Mouse (Mus musculus) hindbrain, embryonic 11.5 days (tissue): ENCODE results near the gene Pcyt1b. TPM values are rescaled to one million over a fixed set of nuclear protein-coding genes. Genes with fewer than 3 reads are reported as not detected.

ENCODE experiments used
- ATAC-seq: fragments of 200-750 bp; cut with Nextera tagmentation; 2 replicates; pipeline ENCODE4 v1.8.0; 2017; ENCODE audit warnings: mild to moderate bottlenecking, moderate TSS enrichment, moderate library complexity; ENCODE audit not compliant: low FRiP score
- DNase-seq: peaks from one replicate; pipeline ENCODE4 v3.0.0-alpha.2; 2015; ENCODE audit warnings: low spot score
- H3K27ac ChIP-seq: fragments of 300-500 bp; sonication (generic); 2 replicates; pipeline ENCODE4 v1.5.1; 2014; ENCODE audit warnings: mild to moderate bottlenecking, low read depth, low read length
- H3K27me3 ChIP-seq: fragments of 300-500 bp; sonication (generic); 2 replicates; pipeline ENCODE4 v1.6.1; 2014; ENCODE audit warnings: mild to moderate bottlenecking, low read length, moderate library complexity, mixed read lengths; ENCODE audit not compliant: control insufficient read depth, insufficient read depth
- H3K36me3 ChIP-seq: fragments of 300-500 bp; sonication (generic); 2 replicates; pipeline ENCODE4 v1.6.1; 2014; ENCODE audit warnings: mild to moderate bottlenecking, low read length, moderate library complexity, mixed read lengths; ENCODE audit not compliant: control insufficient read depth, insufficient read depth
- H3K4me1 ChIP-seq: fragments of 300-500 bp; sonication (generic); replicated peaks from 2 replicates; pipeline ENCODE4 v1.6.1; 2014; ENCODE audit warnings: low read length, mixed read lengths; ENCODE audit not compliant: control insufficient read depth, insufficient read depth
- H3K4me2 ChIP-seq: fragments of 300-500 bp; sonication (generic); replicated peaks from 2 replicates; pipeline ENCODE4 v1.6.1; 2014; ENCODE audit warnings: mild to moderate bottlenecking, low read depth, low read length
- H3K4me3 ChIP-seq: fragments of 300-500 bp; sonication (generic); 2 replicates; pipeline ENCODE4 v1.5.1; 2014; ENCODE audit warnings: low read depth, low read length
- H3K9ac ChIP-seq: fragments of 300-500 bp; sonication (generic); 2 replicates; pipeline ENCODE4 v1.6.1; 2014; ENCODE audit warnings: low read depth, low read length
- H3K9me3 ChIP-seq: fragments of 300-500 bp; sonication (generic); 2 replicates; pipeline ENCODE4 v1.6.1; 2016; ENCODE audit warnings: low read length; ENCODE audit not compliant: control insufficient read depth
- WGBS: fragments of 180-500 bp; shearing (Covaris S2); extraction: QIAGEN DNeasy Blood & Tissue Kit; methylation state at CpG from one replicate; pipeline ENCODE4 v1.1.7; 2014; 5-methylcytosine and 5-hydroxymethylcytosine counted together
- polyA plus RNA-seq: library from polyadenylated mRNA; unstranded; fragments of >200 nt; fragmentation: Nextera tagmentation; extraction: Ambion mirVana; gene quantifications from 2 replicates; pipeline ENCODE4 v1.2.1, GENCODE M21; 2014

Gene Pcyt1b
- polyA plus RNA-seq, 1 experiment from 2014 or later = 11.2 TPM

GRCm38 (mm10) chrX:93700528-93701225 is 46.0 kb downstream of the Pcyt1b start:
- Histone ChIP-seq H3K27ac (no peak overlapping the region), H3K9me3 (no peaks in the 10 kb centered on the region), H3K36me3 (no peaks in the 10 kb centered on the region), H3K4me2 (no peak overlapping the region), H3K4me1 (no peaks in the 10 kb centered on the region), H3K9ac (no peak overlapping the region), H3K4me3 (no peak overlapping the region), H3K27me3 (no peaks in the 10 kb centered on the region)
- no peak for ATAC-seq
- DNase-seq = peak; percentile 4
- WGBS = 60% methylated on average over 8 of the region's 8 CpGs

DNA sequence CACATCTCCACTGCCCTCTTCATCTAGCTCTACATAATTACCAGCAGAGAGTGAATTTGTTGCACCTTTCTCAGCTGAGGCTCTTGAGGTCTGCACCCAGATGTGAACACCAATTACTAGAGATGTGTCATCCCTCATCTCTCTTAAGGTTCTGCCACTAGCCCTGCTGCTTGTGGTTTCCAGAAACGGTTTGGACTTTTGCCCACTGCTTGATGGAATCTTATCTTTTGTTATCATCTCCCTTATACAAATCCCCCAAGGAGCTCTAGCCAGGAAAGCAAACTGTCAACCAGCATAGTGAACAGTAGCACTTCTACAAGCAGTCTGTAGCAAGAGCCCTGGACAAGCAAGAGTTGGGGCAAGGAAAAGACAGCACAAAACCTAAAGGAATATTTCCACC is 57.9 kb downstream of the Pcyt1b start:
- H3K27ac ChIP-seq = no peak overlapping the region
- H3K9me3 ChIP-seq = no peaks in the 10 kb centered on the region
- H3K9ac ChIP-seq = no peak overlapping the region
- DNase-seq (no peak), ATAC-seq (no peak)
- no peak overlapping the region for H3K4me2 ChIP-seq
- H3K27me3 ChIP-seq = no peaks in the 10 kb centered on the region
- WGBS = 88% methylated on average over 1 of the region's 1 CpGs
- no peak overlapping the region for H3K4me3 ChIP-seq
- H3K36me3 ChIP-seq = no peaks in the 10 kb centered on the region
- no peaks in the 10 kb centered on the region for H3K4me1 ChIP-seq

DNA sequence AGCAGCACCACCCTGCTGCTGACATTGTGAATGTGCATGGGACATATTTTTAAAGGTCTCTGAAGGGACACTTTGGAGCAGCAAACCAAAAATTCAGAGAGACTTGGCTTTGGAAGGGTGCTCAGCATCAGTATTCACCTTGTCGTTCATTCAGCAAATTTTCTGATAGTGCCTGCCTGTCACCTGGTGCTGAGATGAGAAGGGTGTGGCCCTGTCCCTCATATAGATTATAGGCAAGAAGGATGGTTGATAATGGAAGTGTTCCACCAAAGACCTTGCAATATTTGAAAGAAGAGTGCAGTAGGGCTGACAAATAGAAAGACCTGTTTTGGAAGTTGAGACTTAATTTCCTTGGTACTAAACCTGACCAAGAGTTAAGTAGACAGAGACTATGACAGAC is 74.9 kb downstream of the Pcyt1b start:
- Histone ChIP-seq H3K36me3 (no peaks in the 10 kb centered on the region), H3K27me3 (no peaks in the 10 kb centered on the region), H3K4me3 (no peak overlapping the region), H3K4me2 (no peak overlapping the region), H3K27ac (no peak overlapping the region), H3K9ac (no peak overlapping the region), H3K4me1 (no peaks in the 10 kb centered on the region), H3K9me3 (no peaks in the 10 kb centered on the region)
- 86% methylated on average over 1 of the region's 1 CpGs for WGBS
- no peak for DNase-seq
- no peak for ATAC-seq

GRCm38 (mm10) chrX:93730854-93731253 is 76.2 kb downstream of the Pcyt1b start:
- Histone ChIP-seq H3K9ac (no peak overlapping the region), H3K9me3 (no peaks in the 10 kb centered on the region), H3K4me2 (no peak overlapping the region), H3K36me3 (no peaks in the 10 kb centered on the region), H3K27ac (no peak overlapping the region), H3K4me3 (no peak overlapping the region), H3K4me1 (no peaks in the 10 kb centered on the region), H3K27me3 (no peaks in the 10 kb centered on the region)
- no peak for DNase-seq
- no peak for ATAC-seq
- WGBS = 71% methylated on average over 8 of the region's 8 CpGs

GRCm38 (mm10) chrX:93732407-93732806 is 77.7 kb downstream of the Pcyt1b start:
- H3K36me3 ChIP-seq = no peaks in the 10 kb centered on the region
- H3K27me3 ChIP-seq = no peaks in the 10 kb centered on the region
- H3K9me3 ChIP-seq = no peaks in the 10 kb centered on the region
- no peak overlapping the region for H3K4me3 ChIP-seq
- ATAC-seq (no peak), DNase-seq (no peak)
- no peak overlapping the region for H3K4me2 ChIP-seq
- H3K9ac ChIP-seq = no peak overlapping the region
- no peak overlapping the region for H3K27ac ChIP-seq
- H3K4me1 ChIP-seq = no peaks in the 10 kb centered on the region

- Histone ChIP-seq H3K4me1 (no peaks in the 10 kb centered on the region), H3K4me3 (no peak overlapping the region), H3K9ac (no peak overlapping the region), H3K36me3 (no peaks in the 10 kb centered on the region), H3K9me3 (no peaks in the 10 kb centered on the region), H3K27me3 (no peaks in the 10 kb centered on the region), H3K27ac (no peak overlapping the region), H3K4me2 (no peak overlapping the region)
- ATAC-seq (no peak), DNase-seq (no peak)
- WGBS = 80% methylated on average over 6 of the region's 6 CpGs
Measured at GRCm38 (mm10) chrX:93732975-93733748, 78.5 kb downstream of the Pcyt1b start.

DNA sequence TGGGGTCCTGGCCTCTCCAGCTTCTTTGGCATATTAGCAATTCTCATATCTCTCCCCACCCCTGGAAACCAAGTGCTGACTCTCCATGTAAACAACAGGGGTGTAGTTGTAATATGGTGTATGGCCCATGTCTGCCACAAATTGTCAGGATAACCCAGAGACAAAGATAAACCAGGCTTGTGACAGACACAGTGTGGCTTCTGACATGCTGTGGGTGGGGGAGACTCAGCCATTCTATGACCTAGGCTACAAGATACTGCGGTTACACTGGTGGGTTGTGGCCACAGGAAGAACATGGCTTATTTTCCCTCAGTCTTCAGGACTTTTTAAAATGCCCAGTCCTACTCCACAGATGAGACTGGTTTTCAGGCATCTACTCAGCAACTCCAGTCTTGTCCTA is 94.5 kb downstream of the Pcyt1b start:
- WGBS = 81% methylated on average over 1 of the region's 1 CpGs
- H3K4me2 ChIP-seq = no peak overlapping the region
- H3K9ac ChIP-seq = no peak overlapping the region
- no peaks in the 10 kb centered on the region for H3K9me3 ChIP-seq
- no peak for ATAC-seq
- no peak for DNase-seq
- H3K4me3 ChIP-seq = no peak overlapping the region
- H3K27me3 ChIP-seq = no peaks in the 10 kb centered on the region
- no peak overlapping the region for H3K27ac ChIP-seq
- no peaks in the 10 kb centered on the region for H3K36me3 ChIP-seq
- H3K4me1 ChIP-seq = no peaks in the 10 kb centered on the region

GRCm38 (mm10) chrX:93750566-93750965 is 95.9 kb downstream of the Pcyt1b start:
- Histone ChIP-seq H3K9me3 (no peaks in the 10 kb centered on the region), H3K4me3 (no peak overlapping the region), H3K4me2 (no peak overlapping the region), H3K36me3 (no peaks in the 10 kb centered on the region), H3K27ac (no peak overlapping the region), H3K27me3 (no peaks in the 10 kb centered on the region), H3K9ac (no peak overlapping the region), H3K4me1 (no peaks in the 10 kb centered on the region)
- WGBS = 89% methylated on average over 6 of the region's 6 CpGs
- no peak for ATAC-seq
- no peak for DNase-seq
